Mouse (Mus musculus) frontal cortex, adult 2 months (tissue): Measurements from ENCODE around the gene Vmn1r77. TPM values are rescaled to one million over a fixed set of nuclear protein-coding genes. Genes with fewer than 3 reads are reported as not detected.
"Not testable (repeated sequence)": the region's sequence is repeated elsewhere in the genome, so short reads cannot be mapped to it uniquely, and the experiment has no call there.

Source experiments
- DNase-seq, 2 experiments: peaks; one replicate each; pipeline ENCODE4 v3.0.0; 2022; ENCODE audit warnings: low spot score in 1 of 2; ENCODE audit errors: extremely low spot score in 1 of 2
- polyA plus RNA-seq: library from polyadenylated mRNA; depleted of rRNA; stranded (reverse); fragments of >200 nt; gene quantifications from 2 replicates; pipeline ENCODE4 v1.2.3, GENCODE M21; 2012; rRNA removed

The Vmn1r77 gene
- not detected in 2 replicates for polyA plus RNA-seq

- DNase-seq: not testable (repeated sequence)
These were observed at the start of gene Vmn1r77 for GRCm38 (mm10) chr7:12036452-12036851. TSS of gene Vmn1r77 (plus strand) at chr7:12036752.

DNA sequence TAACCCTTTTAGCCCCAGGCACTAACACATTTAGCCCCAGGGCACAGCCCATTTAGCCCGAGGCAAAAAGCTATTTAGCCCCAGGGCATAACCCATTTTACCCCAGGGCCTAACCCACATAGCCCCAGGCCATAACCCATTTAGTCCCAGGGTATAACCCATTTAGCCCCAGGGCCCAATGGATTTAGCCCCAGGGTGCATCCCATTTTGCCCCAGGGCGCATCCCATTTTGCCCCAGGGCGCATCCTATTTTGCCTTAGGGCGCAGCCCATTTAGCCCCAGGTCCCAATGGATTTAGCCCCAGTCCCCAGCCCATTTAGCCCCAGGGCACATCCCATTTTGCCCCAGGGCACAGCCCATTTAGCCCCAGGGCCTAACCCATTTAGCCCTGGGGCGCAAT, 25.1 kb upstream of the Vmn1r77 start:
- DNase-seq: not testable (repeated sequence)

- DNase-seq: not testable (repeated sequence)
These were observed 24.2 kb upstream of the Vmn1r77 start for GRCm38 (mm10) chr7:12012392-12012791.

DNA sequence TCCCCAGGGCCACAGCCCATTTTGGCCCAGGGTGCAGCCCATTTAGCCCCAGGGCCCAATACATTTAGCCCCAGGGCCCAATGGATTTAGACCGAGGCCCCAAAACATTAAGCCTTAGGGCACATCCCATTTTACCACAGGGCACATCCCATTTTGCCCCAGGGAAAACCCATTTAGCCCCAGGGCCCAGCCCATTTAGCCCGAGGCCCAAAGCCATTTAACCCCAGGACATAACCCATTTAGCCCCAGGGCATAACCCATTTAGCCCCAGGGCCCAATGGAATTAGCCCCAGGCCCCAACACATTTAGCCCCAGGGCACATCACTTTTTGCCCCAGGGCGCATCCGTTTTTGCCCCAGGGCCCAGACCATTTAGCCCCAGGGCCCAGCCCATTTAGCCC, 23.4 kb upstream of the Vmn1r77 start:
- DNase-seq: no peak

DNA sequence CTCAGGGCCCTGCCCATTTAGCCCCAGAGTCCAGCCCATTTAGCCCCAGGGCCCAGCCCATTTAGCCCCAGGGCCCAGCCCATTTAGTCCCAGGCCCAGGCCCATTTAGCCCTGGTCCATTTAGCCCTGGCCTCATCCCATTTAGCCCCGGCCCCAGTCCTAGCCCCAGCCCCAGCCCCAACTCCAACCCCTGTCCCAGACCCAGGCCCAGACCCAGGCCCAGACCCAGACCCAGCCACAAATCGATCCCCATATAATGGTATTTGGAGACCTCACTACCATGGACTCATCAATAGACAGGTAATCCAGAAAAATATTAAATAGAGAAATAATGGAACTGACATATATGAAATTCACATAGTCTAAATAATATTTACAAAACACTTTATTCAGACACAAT, 18.7 kb upstream of the Vmn1r77 start:
- DNase-seq: not testable (repeated sequence)

DNA sequence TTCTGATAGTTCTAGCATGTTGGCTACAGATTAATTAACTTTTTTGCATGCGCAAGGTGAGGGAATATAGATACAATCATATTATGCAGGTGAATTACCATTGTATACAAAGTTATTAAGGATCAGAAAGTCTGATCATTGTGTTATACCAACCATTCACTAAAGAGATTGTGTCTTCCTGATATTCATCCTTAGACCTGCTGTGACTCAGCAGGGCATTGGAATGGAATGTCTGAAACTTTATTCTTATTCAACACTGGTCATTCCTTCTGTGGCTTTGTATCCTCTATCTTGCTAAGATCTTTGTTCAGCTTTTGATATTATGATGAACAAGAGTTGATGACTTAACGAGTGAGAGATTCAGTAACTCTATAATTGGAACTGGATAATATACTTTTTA, 4.1 kb downstream of the Vmn1r77 start:
- no peak for DNase-seq

Other genes starting within 250 kb of the Vmn1r77 start
- gene Vmn1r74, start 202.8 kb upstream of the Vmn1r77 start, polyA plus RNA-seq: not detected in 2 replicates
- gene Vmn1r75, start 162.1 kb upstream of the Vmn1r77 start, polyA plus RNA-seq: not detected in 2 replicates
- gene Vmn1r76, start 98.5 kb upstream of the Vmn1r77 start, polyA plus RNA-seq: not detected in 2 replicates
- not detected in 2 replicates for gene Vmn1r78, start 113.5 kb downstream of the Vmn1r77 start, polyA plus RNA-seq
- not detected in 2 replicates for gene Vmn1r79, start 134.5 kb downstream of the Vmn1r77 start, polyA plus RNA-seq
- not detected in 2 replicates for gene Vmn1r80, start 152.5 kb downstream of the Vmn1r77 start, polyA plus RNA-seq
- not detected in 2 replicates for gene Vmn1r81, start 231.5 kb downstream of the Vmn1r77 start, polyA plus RNA-seq